Mouse (Mus musculus) embryonic facial prominence, embryonic 11.5 days (tissue): ENCODE data around the gene Ssr1. TPM values are rescaled to one million over a fixed set of nuclear protein-coding genes. Genes with fewer than 3 reads are reported as not detected.

Experiments used
- ATAC-seq: fragments of 200-750 bp; cut with Nextera tagmentation; replicated peaks from 2 replicates; pipeline ENCODE4 v1.8.0; 2017; ENCODE audit warnings: low read depth; ENCODE audit not compliant: insufficient number of reproducible peaks, low FRiP score, low TSS enrichment
- DNase-seq: peaks from one replicate; pipeline ENCODE4 v3.0.0-alpha.2; 2015; ENCODE audit warnings: low spot score
- H3K27ac ChIP-seq: fragments of 300-500 bp; sonication (generic); replicated peaks from 2 replicates; pipeline ENCODE4 v1.5.1; 2014; ENCODE audit warnings: mild to moderate bottlenecking, low read depth, low read length, control low read depth
- H3K27me3 ChIP-seq: fragments of 300-500 bp; sonication (generic); 2 replicates; pipeline ENCODE4 v1.6.1; 2014; ENCODE audit warnings: mild to moderate bottlenecking, low read length, moderate library complexity, mixed read lengths; ENCODE audit not compliant: control insufficient read depth, insufficient read depth
- H3K36me3 ChIP-seq: fragments of 300-500 bp; sonication (generic); replicated peaks from 2 replicates; pipeline ENCODE4 v1.6.1; 2014; ENCODE audit warnings: low read depth, mild to moderate bottlenecking, low read length, moderate library complexity, mixed read lengths; ENCODE audit not compliant: control insufficient read depth, insufficient read depth
- H3K4me1 ChIP-seq: fragments of 300-500 bp; sonication (generic); 2 replicates; pipeline ENCODE4 v1.6.1; 2014; ENCODE audit warnings: low read length, mixed read lengths; ENCODE audit not compliant: control insufficient read depth, insufficient read depth
- H3K4me2 ChIP-seq: fragments of 300-500 bp; sonication (generic); 2 replicates; pipeline ENCODE4 v1.6.1; 2014; ENCODE audit warnings: low read depth, mild to moderate bottlenecking, control low read depth, low read length, moderate library complexity
- H3K4me3 ChIP-seq: fragments of 300-500 bp; sonication (generic); 2 replicates; pipeline ENCODE4 v1.5.1; 2014; ENCODE audit warnings: low read depth, low read length, control low read depth
- H3K9ac ChIP-seq: fragments of 300-500 bp; sonication (generic); replicated peaks from 2 replicates; pipeline ENCODE4 v1.6.1; 2014; ENCODE audit warnings: mild to moderate bottlenecking, control low read depth, low read length
- H3K9me3 ChIP-seq: fragments of 300-500 bp; sonication (generic); replicated peaks from 2 replicates; pipeline ENCODE4 v1.6.1; 2016; ENCODE audit warnings: mild to moderate bottlenecking, low read length, inconsistent platforms, mixed read lengths; ENCODE audit not compliant: control insufficient read depth
- WGBS: fragments of 180-500 bp; shearing (Covaris S2); extraction: QIAGEN DNeasy Blood & Tissue Kit; methylation state at CpG from one replicate; pipeline ENCODE4 v1.1.7; 2014; 5-methylcytosine and 5-hydroxymethylcytosine counted together
- polyA plus RNA-seq: library from polyadenylated mRNA; unstranded; fragments of >200 nt; fragmentation: Nextera tagmentation; extraction: Ambion mirVana; gene quantifications from 2 replicates; pipeline ENCODE4 v1.2.1, GENCODE M21; 2014

Ssr1 gene
- polyA plus RNA-seq, 1 experiment from 2014 or later = 137 TPM

DNA sequence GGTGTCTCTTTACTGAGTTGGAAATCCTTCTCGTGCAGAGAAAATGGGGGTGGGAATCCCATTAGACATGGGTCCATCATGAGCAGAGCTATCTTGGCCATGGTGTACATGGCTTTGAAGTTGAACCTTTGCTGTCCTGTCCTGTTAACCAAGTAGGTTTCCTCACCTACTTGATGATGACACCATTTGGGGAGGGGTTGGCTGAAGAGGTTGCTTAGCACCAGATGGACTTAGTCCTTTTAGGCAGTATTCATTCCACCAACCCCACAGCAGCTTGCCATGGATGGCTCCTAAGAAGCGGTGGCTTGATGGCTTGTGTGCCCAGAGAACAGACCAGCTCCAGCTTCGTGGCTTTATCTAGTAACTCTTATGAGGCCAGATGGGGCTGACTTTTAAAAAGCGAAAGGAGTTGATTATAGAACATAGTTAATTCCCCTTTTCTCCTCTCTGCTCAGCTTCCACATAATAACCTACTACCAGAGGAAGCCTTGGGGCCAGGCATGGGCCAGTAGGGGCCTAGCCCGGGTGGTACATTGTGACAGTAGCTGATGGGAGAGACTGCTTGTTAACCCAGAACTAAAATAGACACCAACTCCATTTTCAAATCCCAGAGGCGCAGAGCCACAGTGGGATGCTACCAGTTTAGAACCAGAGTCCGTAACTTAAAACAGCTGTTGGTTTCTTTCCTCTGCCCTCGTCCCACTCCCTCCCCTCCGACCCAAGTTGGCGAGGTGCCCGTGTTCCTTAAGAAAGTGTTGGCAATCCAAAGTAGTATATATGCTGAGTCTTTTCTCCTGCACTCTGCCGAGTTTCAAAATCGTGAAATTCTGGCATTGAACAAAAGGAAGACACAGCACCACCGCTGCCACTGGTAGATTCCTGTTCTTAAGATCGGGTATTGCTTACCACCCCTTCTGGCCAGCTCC is 75.4 kb downstream of the Ssr1 start:
- Histone ChIP-seq H3K27ac (no peak overlapping the region), H3K4me2 (no peak overlapping the region), H3K27me3 (no peaks in the 10 kb centered on the region), H3K4me3 (no peak overlapping the region), H3K4me1 (no peaks in the 10 kb centered on the region), H3K9me3 (no peaks in the 10 kb centered on the region), H3K36me3 (peaks cover 2% of the 10 kb centered on the region; the same call in 1 of the 2 replicates), H3K9ac (no peak overlapping the region)
- no peak for ATAC-seq
- DNase-seq = no peak
- 92% methylated on average over 15 of the region's 15 CpGs for WGBS

Other genes with a start within 250 kb of the Ssr1 start
- gene Rreb1, start 215.8 kb downstream of the Ssr1 start, polyA plus RNA-seq = 6.1 and 7.0 TPM in 2 replicates
- 49.4 and 54.9 TPM in 2 replicates for gene Riok1, start 42.8 kb upstream of the Ssr1 start, polyA plus RNA-seq
- 0.48 and 1.2 TPM in 2 replicates for gene Cage1, start 42.9 kb upstream of the Ssr1 start, polyA plus RNA-seq
- gene Dsp, start 157.1 kb upstream of the Ssr1 start, polyA plus RNA-seq = 5.7 and 6.1 TPM in 2 replicates
- 35.7 and 42.3 TPM in 2 replicates for gene Snrnp48, start 210.7 kb upstream of the Ssr1 start, polyA plus RNA-seq